Mouse (Mus musculus) CH12.LX (cell line): ENCODE measurements around the gene Fxyd5.

Experiments
- BHLHE40 ChIP-seq: IDR thresholded peaks from 2 replicates; pipeline ENCODE4 v1.6.1; 2011; ENCODE audit warnings: mild to moderate bottlenecking, low read depth, low read length, improper control_type of control experiment
- CTCF ChIP-seq, 2 experiments: IDR thresholded peaks in 1 of 2; conservative IDR thresholded peaks in 1 of 2; 2 replicates each; pipeline ENCODE4 v1.5.1; 2011 to 2012; ENCODE audit warnings: low read depth in 2 of 2, low read length in 2 of 2, improper control_type of control experiment in 1 of 2, inconsistent platforms in 1 of 2, mild to moderate bottlenecking in 1 of 2, moderate library complexity in 1 of 2
- E2F4 ChIP-seq: IDR thresholded peaks from 2 replicates; pipeline ENCODE4 v1.6.1; 2011; ENCODE audit warnings: low read depth, low read length, improper control_type of control experiment; ENCODE audit not compliant: insufficient replicate concordance
- ELF1 ChIP-seq: IDR thresholded peaks from 2 replicates; pipeline ENCODE4 v1.6.1; 2014; ENCODE audit warnings: low read depth, mild to moderate bottlenecking, inconsistent platforms, low read length, improper control_type of control experiment
- EP300 ChIP-seq: IDR thresholded peaks from 2 replicates; pipeline ENCODE4 v1.6.1; 2011; ENCODE audit warnings: low read length, improper control_type of control experiment
- ETS1 ChIP-seq: conservative IDR thresholded peaks from 2 replicates; pipeline ENCODE4 v1.6.1; 2012; ENCODE audit warnings: low read depth, mild to moderate bottlenecking, inconsistent platforms, low read length, improper control_type of control experiment, moderate library complexity
- HCFC1 ChIP-seq: IDR thresholded peaks from 2 replicates; pipeline ENCODE4 v1.6.1; 2012; ENCODE audit warnings: low read depth, mild to moderate bottlenecking, inconsistent platforms, low read length, improper control_type of control experiment
- MXI1 ChIP-seq: IDR thresholded peaks from 2 replicates; pipeline ENCODE4 v1.6.1; 2011; ENCODE audit warnings: mild to moderate bottlenecking, low read depth, low read length, improper control_type of control experiment
- POLR2A ChIP-seq: IDR thresholded peaks from 2 replicates; pipeline ENCODE4 v1.6.1; 2011; ENCODE audit warnings: low read depth, mild to moderate bottlenecking, improper control_type of control experiment, low read length
- POLR2AphosphoS2 ChIP-seq: IDR thresholded peaks from 2 replicates; pipeline ENCODE4 v1.6.1; 2011; ENCODE audit warnings: low read depth, low read length, improper control_type of control experiment
- SIN3A ChIP-seq: IDR thresholded peaks from 2 replicates; pipeline ENCODE4 v1.6.1; 2012; ENCODE audit warnings: low read length, improper control_type of control experiment, inconsistent platforms
- TCF12 ChIP-seq: IDR thresholded peaks from 2 replicates; pipeline ENCODE4 v1.6.1; 2014; ENCODE audit warnings: low read depth, mild to moderate bottlenecking, inconsistent platforms, low read length, improper control_type of control experiment
- ZMIZ1 ChIP-seq: IDR thresholded peaks from 2 replicates; pipeline ENCODE4 v1.6.1; 2012; ENCODE audit warnings: low read depth, mild to moderate bottlenecking, inconsistent platforms, low read length, improper control_type of control experiment
- ZNF384 ChIP-seq: IDR thresholded peaks from 2 replicates; pipeline ENCODE4 v1.6.1; 2012; ENCODE audit warnings: low read depth, low read length, improper control_type of control experiment, inconsistent platforms

- TF ChIP-seq BHLHE40 (no peak), CTCF (conservative IDR thresholded peaks at IDR 0.05 in 1 of 2, IDR thresholded peaks at IDR 0.05 in 1 of 2; ENCODE audit: low read depth in 2 of 2, low read length in 2 of 2) (no peak), POLR2A (no peak), ELF1 (no peak), ZNF384 (no peak), EP300 (no peak), HCFC1 (no peak), TCF12 (no peak), POLR2AphosphoS2 (no peak), E2F4 (no peak), MXI1 (no peak), ETS1 (no peak), SIN3A (no peak), ZMIZ1 (no peak)
Measured at GRCm38 (mm10) chr7:31050921-31051320, 8.6 kb upstream of the Fxyd5 start.
